Comparison of ENCODE assay signal across 12 mouse cellular contexts in the genomic region with DNA sequence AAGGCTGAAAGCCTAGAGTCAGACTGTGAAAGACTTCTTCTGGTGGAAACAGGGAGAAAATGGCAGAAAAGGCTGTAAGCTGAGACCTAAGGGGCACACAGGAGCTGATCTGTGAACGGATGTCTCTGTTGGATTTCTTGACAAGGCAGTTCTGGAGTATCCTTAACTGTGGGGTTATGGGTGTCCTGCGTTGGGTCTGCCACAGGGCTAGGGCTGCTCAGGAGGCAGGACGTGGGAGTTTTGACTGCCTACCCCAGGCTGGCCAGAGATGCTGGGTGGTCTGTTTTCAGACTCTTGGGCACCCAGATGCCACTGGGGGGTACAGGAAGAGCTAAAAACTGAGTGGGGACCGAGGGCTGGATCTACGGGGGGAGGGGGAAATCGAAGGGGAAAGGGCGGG. TPM values are rescaled to one million over a fixed set of nuclear protein-coding genes. Genes with fewer than 3 reads are reported as not detected.
DNase-seq lines count a peak whose midpoint lies in the region; ATAC-seq lines count a peak whose summit lies in the region.
"Had no signal": no experiment of that assay in that cellular context is flagged by ENCODE, and none has a peak within 500 bp of the region (broad histone marks: within the 10 kb centered on the region; RNA-seq: fewer than 3 reads in every experiment).

No protein-coding gene starts in this region.

- H3K4me1 ChIP-seq in kidney, embryonic 16.5 days (ENCODE audit: insufficient read depth, low read length) = peaks cover 17% of the 10 kb centered on the region
- H3K4me1 ChIP-seq in embryonic facial prominence, embryonic 10.5 days = peaks cover 19% of the 10 kb centered on the region
- peaks cover 13% of the 10 kb centered on the region for H3K4me1 ChIP-seq in liver, embryonic 11.5 days (replicated peaks; ENCODE audit: control insufficient read depth, insufficient read depth, low read length)
- no peaks in the 10 kb centered on the region for H3K4me1 ChIP-seq in forebrain, embryonic 15.5 days
- peaks cover 10% of the 10 kb centered on the region for H3K4me1 ChIP-seq in midbrain, embryonic 13.5 days (replicated peaks)
- H3K4me1 ChIP-seq: forebrain, embryonic 12.5 days had no signal

- no peaks in the 10 kb centered on the region for H3K27me3 ChIP-seq in kidney, embryonic 16.5 days (ENCODE audit: insufficient read depth, low read length)
- H3K27me3 ChIP-seq in embryonic facial prominence, embryonic 10.5 days (replicated peaks; ENCODE audit: low read depth, poor library complexity, severe bottlenecking) = no peaks in the 10 kb centered on the region
- H3K27me3 ChIP-seq in liver, embryonic 11.5 days (replicated peaks; ENCODE audit: control insufficient read depth, insufficient read depth, low read length) = no peaks in the 10 kb centered on the region
- H3K27me3 ChIP-seq in forebrain, embryonic 15.5 days = no peaks in the 10 kb centered on the region
- H3K27me3 ChIP-seq in midbrain, embryonic 13.5 days = no peaks in the 10 kb centered on the region
- H3K27me3 ChIP-seq: forebrain, embryonic 12.5 days had no signal

- H3K36me3 ChIP-seq in kidney, embryonic 16.5 days (ENCODE audit: insufficient read depth, low read length) = no peaks in the 10 kb centered on the region
- no peaks in the 10 kb centered on the region for H3K36me3 ChIP-seq in embryonic facial prominence, embryonic 10.5 days (replicated peaks)
- no peaks in the 10 kb centered on the region for H3K36me3 ChIP-seq in liver, embryonic 11.5 days (ENCODE audit: control insufficient read depth, insufficient read depth, low read length)
- H3K36me3 ChIP-seq in forebrain, embryonic 15.5 days = no peaks in the 10 kb centered on the region
- no peaks in the 10 kb centered on the region for H3K36me3 ChIP-seq in midbrain, embryonic 13.5 days
- H3K36me3 ChIP-seq: forebrain, embryonic 12.5 days had no signal

- WGBS in kidney, embryonic 16.5 days = 47% methylated on average over 6 of the region's 7 CpGs
- 65% methylated on average over 7 of the region's 7 CpGs for WGBS in embryonic facial prominence, embryonic 10.5 days
- WGBS in liver, embryonic 11.5 days = 56% methylated on average over 7 of the region's 7 CpGs
- WGBS in forebrain, embryonic 15.5 days = 80% methylated on average over 7 of the region's 7 CpGs
- 76% methylated on average over 7 of the region's 7 CpGs for WGBS in midbrain, embryonic 13.5 days

- H3K4me2 ChIP-seq in kidney, embryonic 16.5 days (replicated peaks; ENCODE audit: low read depth, low read length) = peak overlapping the region; percentile 1; the same call in 1 of the 2 replicates
- H3K4me2 ChIP-seq in liver, embryonic 11.5 days = peak overlapping the region; percentile 0; the same call in 1 of the 2 replicates
- no peak overlapping the region for H3K4me2 ChIP-seq in forebrain, embryonic 15.5 days (replicated peaks)
- H3K4me2 ChIP-seq in midbrain, embryonic 13.5 days (replicated peaks) = no peak overlapping the region
- H3K4me2 ChIP-seq: forebrain, embryonic 12.5 days had no signal

- peak overlapping the region; percentile 59 for H3K27ac ChIP-seq in kidney, embryonic 16.5 days (ENCODE audit: low read length)
- H3K27ac ChIP-seq in embryonic facial prominence, embryonic 10.5 days (replicated peaks) = peak overlapping the region; percentile 37
- peak overlapping the region; percentile 55 for H3K27ac ChIP-seq in liver, embryonic 11.5 days (ENCODE audit: low read depth, low read length)
- no peak overlapping the region for H3K27ac ChIP-seq in forebrain, embryonic 15.5 days (replicated peaks)
- no peak overlapping the region for H3K27ac ChIP-seq in midbrain, embryonic 13.5 days
- H3K27ac ChIP-seq: forebrain, embryonic 12.5 days; gastrocnemius, adult 2 months had no signal

- H3K4me3 ChIP-seq in kidney, embryonic 16.5 days (ENCODE audit: low read length) = no peak overlapping the region
- H3K4me3 ChIP-seq in embryonic facial prominence, embryonic 10.5 days = no peak overlapping the region
- no peak overlapping the region for H3K4me3 ChIP-seq in liver, embryonic 11.5 days (ENCODE audit: low read depth, low read length)
- no peak overlapping the region for H3K4me3 ChIP-seq in forebrain, embryonic 15.5 days
- no peak overlapping the region for H3K4me3 ChIP-seq in midbrain, embryonic 13.5 days (replicated peaks)
- H3K4me3 ChIP-seq: forebrain, embryonic 12.5 days had no signal

- no peaks in the 10 kb centered on the region for H3K9me3 ChIP-seq in kidney, embryonic 16.5 days (ENCODE audit: low read length)
- H3K9me3 ChIP-seq in embryonic facial prominence, embryonic 10.5 days = no peaks in the 10 kb centered on the region
- no peaks in the 10 kb centered on the region for H3K9me3 ChIP-seq in liver, embryonic 11.5 days (ENCODE audit: control insufficient read depth, low read length)
- no peaks in the 10 kb centered on the region for H3K9me3 ChIP-seq in forebrain, embryonic 15.5 days
- H3K9me3 ChIP-seq in midbrain, embryonic 13.5 days = no peaks in the 10 kb centered on the region
- H3K9me3 ChIP-seq: forebrain, embryonic 12.5 days had no signal

- DNase-seq in heart, adult 11 months = peak; percentile 54
- no peak for DNase-seq in heart, adult 8-10 months (ENCODE audit: low spot score)
- no peak for DNase-seq in kidney, postnatal 36 days
- DNase-seq in embryonic facial prominence, embryonic 10.5 days (ENCODE audit: low spot score) = no peak
- no peak for DNase-seq in liver, embryonic 11.5 days (ENCODE audit: low spot score)
- DNase-seq: cerebellum, adult 11-12 months; thymus, adult 18-20 months had no signal

- H3K9ac ChIP-seq in kidney, embryonic 16.5 days (replicated peaks; ENCODE audit: low read length) = 0 out of 2 replicates have a peak overlapping the region, but pooled peaks have one; percentile 20
- no peak overlapping the region for H3K9ac ChIP-seq in liver, embryonic 11.5 days (ENCODE audit: low read depth, low read length)
- H3K9ac ChIP-seq in forebrain, embryonic 15.5 days (replicated peaks) = no peak overlapping the region
- H3K9ac ChIP-seq in midbrain, embryonic 13.5 days (replicated peaks) = no peak overlapping the region
- H3K9ac ChIP-seq: forebrain, embryonic 12.5 days had no signal

- ATAC-seq in kidney, embryonic 16.5 days (ENCODE audit: low FRiP score, low TSS enrichment) = peak; percentile 75
- ATAC-seq in liver, embryonic 11.5 days (replicated peaks; ENCODE audit: low FRiP score) = 0 out of 2 replicates have a peak, but pooled peaks have one; percentile 29
- no peak for ATAC-seq in forebrain, embryonic 15.5 days (replicated peaks)
- ATAC-seq in midbrain, embryonic 13.5 days = no peak

RNA-seq across cellular contexts. Expression of a gene that starts 13.4 kb away (rescaled TPM):
- total RNA-seq in heart, adult 8-10 months (2022) = 100 to 1,000 TPM; 175 to 222 (median 206) TPM
- polyA plus RNA-seq in kidney, embryonic 16.5 days (2015; fragmentation: Nextera tagmentation; extraction: Ambion mirVana) = 52.1 and 63.1 TPM in 2 replicates
- polyA plus RNA-seq in embryonic facial prominence, embryonic 10.5 days (2016; fragmentation: Nextera tagmentation; extraction: Ambion mirVana) = 59.5 and 61.2 TPM in 2 replicates
- polyA plus RNA-seq in liver, embryonic 11.5 days (2014; fragmentation: Nextera tagmentation; extraction: Ambion mirVana) = 43.3 and 45.0 TPM in 2 replicates
- polyA plus RNA-seq in forebrain, embryonic 15.5 days (2015; fragmentation: Nextera tagmentation; extraction: Ambion mirVana) = 63.7 and 68.3 TPM in 2 replicates
- 68.6 and 78.7 TPM in 2 replicates for polyA plus RNA-seq in midbrain, embryonic 13.5 days (2015; fragmentation: Nextera tagmentation; extraction: Ambion mirVana)

Comparison
In these comparisons a context has a peak if more than half of its experiments do, and no peak if none do; other contexts are left out.
1. ATAC-seq: peak in kidney, embryonic 16.5 days (single experiment) and liver, embryonic 11.5 days (single experiment); none in forebrain, embryonic 15.5 days (single experiment) and midbrain, embryonic 13.5 days (single experiment).
2. H3K27ac ChIP-seq: peak in kidney, embryonic 16.5 days (single experiment), embryonic facial prominence, embryonic 10.5 days (single experiment) and liver, embryonic 11.5 days (single experiment); none in forebrain, embryonic 15.5 days (single experiment) and midbrain, embryonic 13.5 days (single experiment).
3. H3K4me2 ChIP-seq: peak in kidney, embryonic 16.5 days (single experiment) and liver, embryonic 11.5 days (single experiment); none in forebrain, embryonic 15.5 days (single experiment) and midbrain, embryonic 13.5 days (single experiment).